Mouse (Mus musculus): ENCODE results near the gene Vmn2r89.

DNA sequence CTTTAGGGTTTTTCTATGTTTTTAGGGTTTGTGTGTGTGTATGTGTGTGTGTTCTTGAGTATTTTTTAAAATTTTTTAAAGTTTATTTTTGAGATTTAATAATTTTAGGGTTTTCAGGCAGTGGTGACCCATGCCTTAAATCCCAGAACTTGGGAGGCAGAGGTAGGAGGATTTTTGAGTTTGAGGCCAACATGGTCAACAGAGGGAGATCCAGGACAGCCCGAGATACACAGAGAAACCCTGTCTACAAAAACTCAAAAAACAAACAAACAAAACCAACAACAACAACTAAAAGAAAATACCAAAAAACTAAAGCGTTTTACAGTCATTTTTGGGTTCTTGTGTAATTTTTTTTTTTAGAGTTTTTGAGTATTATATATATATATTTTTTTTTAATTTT, 44.1 kb downstream of the Vmn2r89 start:
- TF ChIP-seq CTCF (IDR thresholded peaks at IDR 0.05; ENCODE audit: low read depth), result no peak
- TF ChIP-seq EP300 (IDR thresholded peaks at IDR 0.05; ENCODE audit: low read depth), result no peak

Measured in heart, postnatal 0 days (tissue).